Mouse (Mus musculus) myocyte (in vitro differentiated cells): ENCODE results near the gene Lnx2.

ENCODE experiments used
- E2F4 ChIP-seq: IDR thresholded peaks from one replicate; pipeline ENCODE4 v1.6.1; 2011; ENCODE audit warnings: mild to moderate bottlenecking, control low read depth, moderate library complexity; ENCODE audit not compliant: insufficient read depth
- MYOD1 ChIP-seq, 3 experiments: IDR thresholded peaks; one replicate each; pipeline ENCODE4 v1.6.1; 2011; ENCODE audit warnings: control low read depth in 2 of 3, low read depth in 2 of 3, mild to moderate bottlenecking in 2 of 3, moderate library complexity in 1 of 3; ENCODE audit not compliant: insufficient read length in 2 of 3, control insufficient read depth in 1 of 3
- POLR2A ChIP-seq: IDR thresholded peaks from one replicate; pipeline ENCODE4 v1.6.1; 2011; ENCODE audit warnings: low read depth, mild to moderate bottlenecking, control low read depth, moderate library complexity; ENCODE audit not compliant: insufficient read length
- TCF12 ChIP-seq: IDR thresholded peaks from one replicate; pipeline ENCODE4 v1.6.1; 2011; ENCODE audit warnings: mild to moderate bottlenecking, control low read depth; ENCODE audit not compliant: poor library complexity, insufficient read depth, severe bottlenecking
- TCF3 ChIP-seq: IDR thresholded peaks from one replicate; pipeline ENCODE4 v1.6.1; 2011; ENCODE audit warnings: low read depth, control low read depth; ENCODE audit not compliant: insufficient read length
- USF1 ChIP-seq: IDR thresholded peaks from one replicate; pipeline ENCODE4 v1.6.1; 2011; ENCODE audit warnings: low read depth, mild to moderate bottlenecking, control low read depth, moderate library complexity

DNA sequence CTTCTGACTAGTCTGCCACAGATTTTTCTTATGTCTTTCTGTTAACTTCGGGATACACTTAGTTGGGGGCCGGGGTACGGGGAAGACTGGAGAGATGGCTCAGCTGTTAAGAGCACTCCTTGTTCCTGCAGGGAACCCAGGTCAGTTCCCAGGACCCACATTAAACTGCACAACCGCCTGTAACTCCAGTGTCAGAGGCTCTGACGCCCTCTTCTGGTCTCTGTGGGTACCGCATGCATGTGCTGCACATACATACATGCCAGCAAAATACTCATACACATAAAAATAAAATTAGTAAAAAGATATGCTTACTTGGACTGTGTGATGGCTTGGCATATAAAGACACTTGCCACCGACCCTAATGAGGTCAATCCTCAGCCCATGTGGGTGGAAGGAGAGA is 79.6 kb downstream of the Lnx2 start:
- TF ChIP-seq E2F4 (no peak), USF1 (no peak), POLR2A (no peak), TCF3 (no peak), MYOD1 (IDR thresholded peaks at IDR 0.05; ENCODE audit: control insufficient read depth in 1 of 3, insufficient read length in 2 of 3, low read depth in 2 of 3) (no peak), TCF12 (no peak)
